Mouse (Mus musculus): ENCODE measurements around the gene Pskh1.
A peak's percentile ranks its signal among the peaks of the same experiment; 100 is the strongest.

The Pskh1 gene

DNA sequence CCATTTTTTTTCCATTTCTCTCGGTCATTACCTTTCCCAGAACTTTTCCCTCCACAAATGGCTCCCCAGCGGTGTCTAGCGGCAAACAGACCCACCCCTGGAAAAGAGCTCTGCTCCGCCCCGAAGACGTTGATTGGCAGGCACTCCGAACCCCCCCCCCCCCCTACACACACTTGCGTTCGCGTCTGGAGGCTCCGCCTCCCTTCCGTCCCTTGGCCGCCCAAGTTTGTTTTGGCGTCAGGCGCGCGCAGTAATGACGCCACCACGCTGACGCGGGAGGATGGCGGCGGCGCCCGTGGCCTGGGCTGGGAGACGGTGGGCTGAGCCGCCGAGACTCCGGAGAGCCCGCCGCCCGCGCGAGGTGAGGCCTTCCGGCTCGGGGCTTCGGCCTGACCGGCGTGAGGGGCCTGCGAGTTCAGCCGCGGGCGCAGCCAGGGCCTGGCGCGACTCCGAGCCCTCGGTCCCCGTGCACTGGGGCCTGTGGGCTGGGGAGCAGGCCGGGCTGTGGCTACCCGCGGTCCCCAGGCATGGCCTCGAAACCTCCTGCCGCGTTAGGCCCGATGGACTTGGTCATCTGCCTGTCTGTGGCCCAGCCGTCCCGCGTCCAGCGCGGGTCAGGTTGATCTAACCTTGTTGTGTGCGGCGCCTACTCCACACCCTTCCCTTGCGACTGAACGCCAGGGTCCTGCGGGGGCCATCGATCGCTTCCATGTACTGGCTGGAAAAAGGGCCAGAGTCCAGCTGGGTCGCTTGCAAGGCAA is at the start of gene Pskh1:
Gene Pskh1, plus strand, starts transcription at position 262 of the 761 bp plus-strand sequence.
- DNase-seq (ENCODE audit: inconsistent ontology term): peak; percentile 97

DNA sequence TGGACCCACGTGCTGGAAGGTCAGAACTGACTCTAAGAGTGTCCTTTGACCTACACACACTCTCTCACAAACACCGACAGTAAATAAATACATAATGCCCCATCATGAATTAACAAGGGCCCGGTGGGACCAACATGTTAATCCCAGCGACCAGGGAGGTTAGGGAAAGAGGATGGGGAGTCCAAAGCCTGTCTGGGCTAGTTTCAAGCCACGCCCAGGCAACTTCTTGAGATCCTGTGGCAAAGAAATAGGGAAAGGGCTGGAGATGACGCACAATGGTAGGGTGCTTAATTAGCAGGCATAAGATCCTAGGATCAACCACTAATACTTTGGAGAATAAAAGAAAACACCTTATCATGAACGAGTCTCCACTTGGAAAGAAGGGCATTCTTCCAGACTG is 49.6 kb upstream of the Pskh1 start:
- DNase-seq (ENCODE audit: inconsistent ontology term): no peak

DNA sequence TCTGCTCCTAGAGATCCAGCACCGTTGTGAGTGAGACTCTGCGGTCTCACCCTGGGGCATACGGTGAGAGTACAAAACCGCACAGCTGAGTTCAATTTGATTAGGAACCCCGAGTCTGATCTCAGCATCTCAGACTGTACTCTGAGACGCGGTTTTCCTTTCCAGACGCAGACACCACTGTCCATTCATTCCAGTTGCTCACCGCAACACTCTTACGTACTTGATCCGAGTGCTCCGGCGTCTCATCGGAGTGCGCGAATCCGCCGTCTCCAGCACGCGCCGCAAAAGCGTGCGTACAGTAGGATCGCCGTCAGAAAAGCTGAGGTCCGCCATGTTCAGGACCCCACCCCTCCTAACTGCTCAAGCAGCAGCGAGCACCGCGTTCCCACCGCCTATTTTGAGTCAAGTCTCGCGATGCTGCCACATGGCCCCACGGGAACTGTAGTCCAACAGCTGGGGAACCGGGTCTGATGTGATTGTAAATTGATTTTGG is 48.5 kb upstream of the Pskh1 start:
- DNase-seq (ENCODE audit: inconsistent ontology term): peak; percentile 87

DNA sequence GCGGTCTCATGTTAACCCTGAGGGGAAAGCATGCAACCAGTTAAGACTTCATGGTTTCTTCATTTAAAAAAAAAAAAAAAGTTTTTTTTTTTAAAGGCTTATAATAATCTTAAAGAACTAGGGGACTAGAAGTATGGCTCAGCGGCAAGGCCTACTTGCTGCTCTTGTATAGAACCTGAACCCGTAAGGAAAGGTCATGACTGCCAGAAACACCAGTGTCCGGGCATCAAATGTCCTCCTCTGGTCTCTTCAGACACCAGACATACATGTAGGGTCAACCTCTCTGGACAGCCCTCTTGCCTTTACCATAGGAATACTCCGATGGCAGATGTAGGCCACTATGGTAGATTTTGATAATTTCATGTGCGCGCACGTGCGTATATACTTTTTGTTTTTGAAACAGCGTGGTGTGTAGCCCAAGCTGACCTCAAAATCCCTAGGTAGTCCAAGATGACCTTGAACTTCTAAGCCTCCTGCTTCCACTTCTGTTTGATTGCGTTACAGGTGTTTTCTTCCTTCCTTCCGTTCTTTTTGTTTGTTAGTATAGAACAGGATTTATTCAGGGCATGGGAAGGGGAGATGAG is 48.0 kb upstream of the Pskh1 start:
- peak; percentile 8 for DNase-seq (ENCODE audit: inconsistent ontology term)

DNA sequence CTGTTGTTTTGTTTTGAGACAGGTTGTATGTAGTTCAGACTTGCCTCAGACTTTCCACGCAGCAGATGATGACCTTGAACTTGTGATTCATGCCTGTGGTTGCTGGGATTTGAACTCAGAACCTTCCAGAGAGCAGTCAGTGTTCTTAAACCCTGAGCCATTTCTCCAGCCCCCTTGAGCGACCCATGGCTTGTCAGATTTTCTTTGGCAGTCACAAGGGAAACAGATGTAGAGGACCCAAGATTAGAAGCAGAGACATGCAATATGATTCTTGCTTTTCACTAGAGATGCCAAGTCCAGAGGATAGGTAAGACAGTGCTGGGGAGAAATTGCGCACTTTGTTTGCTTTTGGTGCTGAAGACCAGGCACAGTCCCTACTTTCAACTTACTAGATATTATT is 47.1 kb upstream of the Pskh1 start, which contains the start of gene Cenpt:
Gene Cenpt, minus strand, starts transcription at position 101 of the 400 bp plus-strand sequence.
- no peak for DNase-seq (ENCODE audit: inconsistent ontology term)

DNA sequence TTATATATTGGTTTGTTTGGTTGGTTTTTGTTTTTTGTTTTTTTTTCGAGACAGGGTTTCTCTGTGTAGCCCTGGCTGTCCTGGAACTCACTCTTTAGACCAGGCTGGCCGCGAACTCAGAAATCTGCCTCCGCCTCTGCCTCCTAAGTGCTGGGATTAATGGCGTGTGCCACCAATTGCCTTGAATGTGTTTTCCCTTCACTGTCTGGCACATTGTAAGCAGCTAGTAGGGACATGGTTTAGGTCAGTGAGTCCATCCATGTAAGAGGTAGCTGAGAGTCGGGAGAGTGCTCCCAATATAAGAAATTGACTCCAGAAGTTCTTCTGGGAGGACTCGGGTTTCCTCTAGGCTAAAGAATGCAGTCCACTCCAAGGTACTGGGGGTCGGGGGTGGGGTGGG is 45.9 kb upstream of the Pskh1 start:
- no peak for DNase-seq (ENCODE audit: inconsistent ontology term)

DNA sequence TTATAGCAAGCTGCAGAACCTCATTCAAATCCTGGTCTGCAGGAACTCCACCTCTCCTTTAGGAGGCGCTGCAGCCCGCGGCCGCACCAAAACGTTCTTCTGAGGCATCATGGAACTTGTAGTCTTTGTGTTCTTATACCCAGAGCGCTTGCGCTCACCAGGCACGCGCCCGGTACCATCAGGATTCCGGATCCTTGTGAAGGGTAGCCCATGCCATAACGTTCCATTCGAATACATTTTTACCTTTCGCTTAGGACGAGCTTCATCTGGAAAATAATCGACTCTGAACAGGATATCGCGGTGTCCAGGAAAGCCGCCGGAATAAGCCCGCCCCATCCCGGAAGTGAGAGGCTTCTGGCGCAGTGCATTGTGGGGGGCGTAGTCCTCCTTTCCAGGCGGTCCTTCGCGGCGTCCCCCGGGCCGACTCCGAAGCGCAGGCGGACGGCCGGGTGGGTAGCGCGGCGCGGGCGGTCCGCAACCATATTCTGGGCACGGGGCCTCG is 45.5 kb upstream of the Pskh1 start, which contains the start of gene Thap11:
Gene Thap11, plus strand, starts transcription at position 418 of the 502 bp plus-strand sequence.
- peak; percentile 95 for DNase-seq (ENCODE audit: inconsistent ontology term)

DNA sequence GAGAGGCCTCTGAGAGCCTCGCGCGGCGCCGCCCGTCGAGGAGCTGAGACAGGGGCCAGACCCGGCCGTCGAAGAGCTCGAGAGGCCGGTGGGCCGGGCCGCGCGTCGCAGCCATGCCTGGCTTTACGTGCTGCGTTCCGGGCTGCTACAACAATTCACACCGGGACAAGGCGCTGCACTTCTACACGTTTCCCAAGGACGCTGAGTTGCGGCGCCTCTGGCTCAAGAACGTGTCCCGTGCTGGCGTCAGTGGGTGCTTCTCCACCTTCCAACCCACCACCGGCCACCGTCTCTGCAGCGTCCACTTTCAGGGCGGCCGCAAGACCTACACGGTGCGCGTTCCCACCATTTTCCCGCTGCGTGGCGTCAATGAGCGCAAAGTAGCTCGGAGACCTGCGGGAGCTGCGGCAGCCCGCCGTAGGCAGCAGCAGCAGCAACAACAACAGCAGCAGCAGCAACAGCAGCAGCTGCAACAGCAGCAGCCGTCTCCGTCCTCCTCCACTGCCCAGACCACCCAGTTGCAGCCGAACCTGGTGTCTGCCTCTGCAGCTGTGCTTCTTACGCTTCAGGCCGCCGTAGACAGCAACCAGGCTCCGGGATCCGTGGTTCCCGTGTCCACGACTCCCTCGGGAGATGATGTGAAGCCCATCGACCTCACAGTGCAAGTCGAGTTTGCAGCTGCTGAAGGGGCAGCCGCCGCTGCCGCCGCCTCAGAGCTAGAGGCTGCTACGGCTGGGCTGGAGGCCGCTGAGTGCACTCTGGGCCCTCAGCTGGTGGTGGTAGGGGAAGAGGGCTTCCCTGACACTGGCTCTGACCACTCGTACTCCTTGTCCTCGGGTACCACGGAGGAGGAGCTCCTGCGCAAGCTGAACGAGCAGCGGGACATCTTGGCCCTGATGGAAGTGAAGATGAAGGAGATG is 44.7 kb upstream of the Pskh1 start:
- no peak for DNase-seq (ENCODE audit: inconsistent ontology term)

DNA sequence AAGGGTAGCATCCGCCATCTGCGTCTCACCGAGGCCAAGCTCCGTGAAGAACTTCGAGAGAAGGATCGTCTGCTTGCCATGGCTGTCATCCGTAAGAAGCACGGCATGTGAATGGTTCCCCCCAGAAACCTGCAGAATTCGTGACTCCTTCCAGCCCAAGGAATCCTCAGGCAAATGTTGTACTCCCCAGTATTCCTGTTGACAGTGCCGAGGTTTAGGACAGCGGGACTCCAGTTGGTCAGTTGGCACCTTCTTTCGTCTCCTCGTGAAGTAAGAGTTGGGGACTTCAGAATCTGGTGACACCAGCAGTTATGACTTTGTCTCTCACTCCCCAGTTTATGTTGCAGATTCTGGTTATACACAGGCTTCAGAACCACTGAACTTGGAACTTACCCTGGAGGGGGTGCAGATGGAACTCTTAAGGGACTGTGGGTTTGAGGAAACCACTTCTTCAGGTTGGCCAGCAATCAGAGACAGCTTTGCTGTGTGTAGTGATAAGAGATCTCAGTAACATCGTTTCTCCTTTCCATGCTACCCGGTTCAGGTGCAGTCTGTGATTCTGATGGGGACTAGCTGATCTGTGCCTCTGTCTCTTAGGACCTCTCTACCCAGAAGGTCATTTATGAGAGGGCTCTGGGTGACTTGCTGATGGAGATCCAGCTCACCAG is 43.9 kb upstream of the Pskh1 start:
- DNase-seq (ENCODE audit: inconsistent ontology term): no peak

DNA sequence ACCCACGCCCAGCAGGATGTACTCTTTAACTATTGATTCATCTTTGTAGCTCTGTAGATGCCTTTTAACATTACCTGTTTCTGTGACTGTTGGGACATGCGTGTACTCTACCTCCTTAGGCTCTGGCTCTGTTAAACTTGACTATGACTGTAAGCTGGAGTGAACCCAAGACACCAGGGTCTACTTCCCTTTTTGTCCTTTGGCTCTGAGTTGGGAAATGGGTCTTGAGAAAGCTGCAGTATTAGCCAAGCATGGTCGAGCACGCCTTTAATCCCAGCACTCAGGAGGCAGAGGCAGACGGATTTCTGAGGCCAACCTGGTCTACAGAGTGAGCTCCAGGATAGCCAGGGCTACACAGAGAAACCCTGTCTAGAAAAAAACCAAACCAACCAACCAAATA is 41.7 kb upstream of the Pskh1 start:
- DNase-seq (ENCODE audit: inconsistent ontology term): no peak

DNA sequence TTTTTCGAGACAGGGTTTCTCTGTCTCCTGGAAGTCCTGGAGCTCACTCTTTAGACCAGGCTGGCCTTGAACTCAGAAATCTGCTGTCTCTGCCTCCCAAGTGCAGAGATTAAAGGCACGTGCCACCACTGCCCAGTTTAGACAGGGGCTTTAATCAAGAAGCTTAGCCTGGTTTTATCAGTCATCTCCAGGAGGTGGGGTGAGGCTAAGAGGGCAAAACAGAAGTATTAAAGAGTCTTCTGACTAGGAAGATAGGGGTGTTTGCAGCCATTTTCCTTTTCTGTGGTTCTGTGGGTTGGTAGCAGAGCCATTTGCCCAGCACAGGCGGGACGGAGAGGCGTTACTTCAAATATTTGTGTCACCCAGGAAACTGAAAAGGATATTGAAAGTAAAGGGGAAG is 40.9 kb upstream of the Pskh1 start:
- no peak for DNase-seq (ENCODE audit: inconsistent ontology term)

DNA sequence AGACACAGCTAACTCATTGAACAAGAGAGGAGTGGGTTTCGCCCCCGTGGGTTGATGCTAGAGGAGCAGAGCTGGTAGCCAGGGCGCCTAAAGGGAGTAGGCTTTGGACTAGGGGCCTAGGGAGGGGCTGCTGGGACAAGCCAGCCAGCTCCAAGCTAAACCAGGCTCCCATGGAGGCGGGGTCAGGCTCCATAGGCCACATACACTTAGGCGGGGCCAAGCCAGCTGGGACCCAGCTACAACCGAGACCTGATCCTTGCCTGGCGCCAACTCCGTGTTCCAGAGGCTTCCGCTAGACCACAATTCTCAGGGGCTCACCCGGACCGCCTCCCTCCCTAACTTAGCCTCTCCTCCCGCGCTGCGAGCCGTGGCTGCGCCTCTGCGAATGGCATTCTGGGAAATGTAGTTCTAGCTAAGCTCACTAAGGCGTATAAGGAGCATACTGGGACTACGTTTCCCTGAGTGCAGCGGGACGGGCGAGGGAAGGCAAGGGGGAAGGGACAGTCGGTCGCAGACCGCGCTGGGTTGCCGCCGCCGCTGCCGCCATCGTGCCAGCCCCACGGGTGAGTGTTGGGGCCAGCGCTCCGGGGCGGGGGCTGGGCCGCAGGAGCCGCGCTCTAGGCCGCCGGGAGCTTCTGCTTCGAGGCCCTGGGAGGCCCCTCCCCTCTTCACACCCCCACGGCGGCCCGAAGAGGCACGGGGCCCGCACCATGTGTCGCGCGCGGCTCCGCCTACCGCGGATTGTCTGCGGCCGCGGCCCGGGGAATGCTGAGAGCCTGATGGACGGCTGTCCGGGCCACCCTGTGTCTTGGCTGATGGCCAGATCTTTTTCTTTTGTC is 39.9 kb upstream of the Pskh1 start, which contains the start of gene Nutf2:
Gene Nutf2, plus strand, starts transcription at position 438 of the 839 bp plus-strand sequence.
- DNase-seq (ENCODE audit: inconsistent ontology term): peak; percentile 100

DNA sequence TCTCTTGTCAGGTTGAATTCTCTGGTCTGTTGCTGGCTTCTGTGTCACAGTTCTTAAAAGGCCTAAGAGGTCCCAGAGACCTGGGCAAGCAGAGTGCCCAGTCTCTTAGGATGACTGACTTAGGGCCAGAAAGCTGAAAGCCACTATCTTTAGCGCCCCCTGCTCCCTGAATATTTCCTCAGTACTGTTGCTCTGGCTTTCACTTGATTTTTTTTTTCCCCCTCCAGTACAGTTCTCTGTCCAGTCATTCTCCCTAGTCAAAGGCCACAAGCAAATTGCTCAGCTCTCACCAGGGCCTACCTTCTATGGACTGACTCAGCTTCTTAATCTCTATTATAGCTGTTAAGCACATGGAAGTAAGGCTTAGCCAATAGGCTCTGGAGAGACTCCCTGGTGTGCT is 38.3 kb upstream of the Pskh1 start:
- peak; percentile 55 for DNase-seq (ENCODE audit: inconsistent ontology term)

DNA sequence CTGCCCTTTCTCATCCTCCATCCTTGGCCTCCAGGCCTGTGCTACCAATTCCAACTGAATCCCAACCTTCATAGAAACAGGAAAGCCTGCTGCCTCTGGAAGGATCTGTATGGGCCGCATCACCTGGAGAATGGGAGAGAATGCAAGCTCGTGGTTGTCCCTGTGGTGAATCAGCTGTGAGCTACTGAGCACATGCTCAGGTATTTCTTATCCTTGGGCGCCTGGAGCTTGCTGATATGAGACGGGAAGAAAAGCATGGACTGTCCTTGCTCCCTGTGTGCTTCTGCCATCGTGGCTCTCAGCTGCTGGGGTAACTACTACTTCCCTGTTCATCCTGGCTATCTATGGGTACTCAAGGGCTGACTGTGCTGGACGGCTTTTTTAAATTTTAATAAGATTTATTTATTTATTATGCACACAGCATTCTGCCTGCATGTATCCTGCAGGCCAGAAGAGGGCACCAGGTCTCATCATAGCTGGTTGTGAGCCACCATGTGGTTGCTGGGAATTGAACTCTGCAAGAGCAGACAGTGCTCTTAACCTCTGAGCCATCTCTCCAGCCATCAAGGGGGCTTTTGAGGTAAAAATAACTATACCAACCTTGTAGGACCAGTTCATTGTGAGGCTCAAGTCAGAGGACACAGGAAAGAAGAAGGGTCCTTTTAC is 33.7 kb upstream of the Pskh1 start:
- DNase-seq (ENCODE audit: inconsistent ontology term): no peak

DNA sequence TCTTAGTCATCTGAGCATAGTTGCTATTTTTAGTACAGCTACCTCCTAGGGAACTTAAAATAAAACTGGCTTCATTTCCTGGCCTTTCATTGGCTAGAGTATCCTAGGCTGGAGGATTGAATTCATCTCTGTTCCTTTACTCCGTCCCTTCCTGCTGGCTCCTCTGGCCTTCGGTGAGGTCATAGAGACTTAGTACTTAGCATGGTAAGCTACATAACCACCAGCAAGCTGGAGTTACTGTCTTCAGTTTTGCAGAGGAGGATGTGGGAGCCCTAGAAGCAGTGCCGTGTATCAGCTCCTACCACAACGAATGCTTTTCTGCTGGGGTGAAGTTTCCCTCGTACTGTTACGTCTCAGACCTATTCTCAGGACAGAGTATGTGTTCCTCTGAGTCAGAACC is 25.9 kb upstream of the Pskh1 start:
- DNase-seq (ENCODE audit: inconsistent ontology term): no peak

DNA sequence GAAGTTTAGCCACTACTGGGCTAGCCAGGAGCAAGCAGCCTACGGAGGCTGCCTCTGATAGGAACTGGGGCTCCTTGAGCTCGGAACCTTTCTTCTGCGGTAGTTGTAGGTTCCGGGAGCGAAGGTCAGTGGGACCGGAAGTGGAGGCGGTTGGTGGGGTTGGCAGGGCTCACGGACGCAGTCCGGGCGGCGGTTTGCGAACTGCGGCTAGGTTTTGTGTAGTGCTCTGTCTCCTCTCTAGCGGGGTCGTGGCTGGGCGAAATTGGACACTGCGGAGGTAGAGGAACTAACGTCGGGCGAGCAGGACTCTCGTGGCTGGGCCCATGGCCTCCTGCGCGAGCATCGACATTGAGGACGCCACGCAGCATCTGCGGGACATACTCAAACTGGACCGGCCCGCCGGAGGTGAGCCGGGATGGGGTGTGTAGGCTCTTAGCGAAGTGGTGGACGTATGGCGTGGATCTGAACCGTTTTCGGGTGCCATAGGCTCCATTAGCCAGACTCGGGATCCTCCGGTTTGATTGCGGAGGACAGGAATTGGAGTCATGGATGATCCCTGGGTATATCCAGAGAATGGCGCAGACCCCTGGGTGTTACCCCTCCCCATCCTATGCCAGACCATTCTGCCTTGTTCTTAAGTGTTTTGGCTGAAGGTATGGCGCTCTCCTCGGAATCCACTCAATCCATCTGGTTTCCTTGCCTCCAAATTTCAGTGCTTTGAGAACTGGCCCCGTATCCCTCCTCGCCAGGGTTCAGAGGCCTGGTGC is 19.3 kb upstream of the Pskh1 start, which contains the start of gene Edc4:
Gene Edc4, plus strand, starts transcription at position 128 of the 767 bp plus-strand sequence.
- DNase-seq (ENCODE audit: inconsistent ontology term): peak; percentile 88

DNA sequence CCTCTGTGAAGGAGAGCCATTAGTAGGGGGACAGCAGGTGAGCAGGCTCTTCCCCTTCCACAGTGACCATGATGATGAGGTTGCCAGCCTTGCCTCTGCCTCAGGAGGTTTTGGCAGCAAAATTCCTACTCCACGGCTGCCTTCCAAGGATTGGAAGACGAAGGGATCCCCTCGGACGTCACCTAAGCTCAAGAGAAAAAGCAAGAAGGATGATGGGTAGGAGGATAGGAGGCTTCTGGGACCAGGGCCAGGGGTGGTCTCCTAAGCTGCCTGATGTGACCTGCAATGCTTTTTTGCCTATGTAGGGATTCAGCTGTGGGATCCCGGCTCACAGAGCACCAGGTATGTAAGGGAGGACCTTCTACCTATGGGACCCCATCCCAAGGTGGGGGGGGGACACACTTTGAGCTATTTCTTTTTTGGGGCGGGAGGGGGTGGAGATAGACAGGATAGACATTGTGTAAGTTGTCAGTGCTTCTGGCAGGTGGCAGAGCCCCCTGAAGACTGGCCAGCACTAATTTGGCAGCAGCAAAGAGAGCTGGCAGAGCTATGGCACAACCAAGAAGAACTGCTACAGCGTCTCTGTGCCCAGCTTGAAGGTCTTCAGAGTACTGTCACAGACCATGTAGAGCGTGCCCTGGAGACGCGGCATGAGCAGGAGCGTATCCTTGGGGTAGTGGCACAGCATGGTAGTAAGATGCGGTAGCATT is 10.3 kb upstream of the Pskh1 start:
- no peak for DNase-seq (ENCODE audit: inconsistent ontology term)

DNA sequence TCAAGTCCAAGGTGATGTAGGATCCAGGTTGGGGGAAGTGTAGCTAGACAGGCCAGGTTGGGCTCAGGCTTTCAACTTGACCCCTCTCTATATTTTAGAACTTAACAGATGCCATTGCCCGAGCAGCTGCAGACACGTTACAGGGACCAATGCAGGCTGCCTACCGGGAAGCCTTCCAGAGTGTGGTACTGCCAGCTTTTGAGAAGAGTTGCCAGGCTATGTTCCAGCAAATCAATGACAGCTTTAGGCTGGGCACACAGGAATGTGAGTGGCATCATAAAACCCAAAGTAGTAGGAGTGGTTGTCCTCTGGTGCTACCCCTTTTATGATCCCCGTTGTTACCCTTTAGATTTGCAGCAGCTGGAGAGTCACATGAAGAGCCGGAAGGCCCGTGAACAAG is 9.4 kb upstream of the Pskh1 start:
- no peak for DNase-seq (ENCODE audit: inconsistent ontology term)
